Mouse (Mus musculus): Measurements from ENCODE around the gene Rdh16. TPM values are rescaled to one million over a fixed set of nuclear protein-coding genes. Genes with fewer than 3 reads are reported as not detected.
"Not testable (repeated sequence)": the region's sequence is repeated elsewhere in the genome, so short reads cannot be mapped to it uniquely, and the experiment has no call there.

Gene Rdh16
- polyA plus RNA-seq, 1 experiment from 2014 or later, result not detected

GRCm38 (mm10) chr10:127878262-127879057 is 77.5 kb downstream of the Rdh16 start:
- ATAC-seq (ENCODE audit: insufficient number of reproducible peaks, insufficient read depth, low FRiP score, low TSS enrichment, low read depth), result no peak
- Histone ChIP-seq H3K9me3 (no peaks in the 10 kb centered on the region), H3K27me3 (no peaks in the 10 kb centered on the region), H3K4me3 (replicated peaks) (no peak overlapping the region), H3K9ac (replicated peaks) (no peak overlapping the region), H3K4me2 (no peak overlapping the region), H3K36me3 (no peaks in the 10 kb centered on the region), H3K4me1 (replicated peaks) (no peaks in the 10 kb centered on the region), H3K27ac (no peak overlapping the region)
- WGBS, result 77% methylated on average over 3 of the region's 3 CpGs

DNA sequence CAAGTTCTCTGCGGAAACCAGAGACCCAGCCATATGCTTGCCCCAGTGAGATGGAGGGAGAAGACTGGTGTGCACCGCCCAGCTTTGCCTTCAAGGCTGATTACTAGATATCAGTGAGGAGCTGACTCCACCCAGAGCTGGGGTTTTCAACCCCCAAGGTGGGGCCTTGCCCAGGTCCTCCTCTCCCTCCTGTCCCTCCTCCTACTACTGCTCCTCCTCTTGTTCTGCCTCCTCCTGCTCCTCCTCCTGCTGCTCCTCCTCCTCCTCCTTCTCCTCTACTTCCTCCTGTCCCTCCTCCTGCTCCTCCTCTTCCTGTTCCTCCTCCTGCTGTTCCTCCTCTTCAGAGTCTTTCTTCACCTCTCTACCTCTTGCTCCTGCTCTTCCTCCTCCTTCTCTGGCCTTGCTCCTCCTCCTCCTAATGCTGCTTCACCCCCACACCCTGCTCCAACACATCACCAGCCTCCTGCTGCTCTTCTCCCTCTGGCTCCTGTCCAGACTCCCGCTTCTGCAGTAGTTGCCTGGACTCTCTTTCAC is 78.3 kb downstream of the Rdh16 start:
- Histone ChIP-seq H3K4me2 (no peak overlapping the region), H3K9me3 (no peaks in the 10 kb centered on the region), H3K4me3 (replicated peaks) (no peak overlapping the region), H3K9ac (replicated peaks) (no peak overlapping the region), H3K36me3 (no peaks in the 10 kb centered on the region), H3K4me1 (replicated peaks) (no peaks in the 10 kb centered on the region), H3K27me3 (no peaks in the 10 kb centered on the region), H3K27ac (no peak overlapping the region)
- 90% methylated on average over 3 of the region's 3 CpGs for WGBS
- ATAC-seq (ENCODE audit: insufficient number of reproducible peaks, insufficient read depth, low FRiP score, low TSS enrichment, low read depth), result no peak

- H3K4me1 ChIP-seq (replicated peaks), result no peaks in the 10 kb centered on the region
- ATAC-seq (ENCODE audit: insufficient number of reproducible peaks, insufficient read depth, low FRiP score, low TSS enrichment, low read depth), result no peak
- no peak overlapping the region for H3K4me2 ChIP-seq
- no peak overlapping the region for H3K27ac ChIP-seq
- H3K36me3 ChIP-seq, result no peaks in the 10 kb centered on the region
- no peaks in the 10 kb centered on the region for H3K27me3 ChIP-seq
- H3K9me3 ChIP-seq, result no peaks in the 10 kb centered on the region
- 82% methylated on average over 4 of the region's 4 CpGs for WGBS
- no peak overlapping the region for H3K9ac ChIP-seq (replicated peaks)
- no peak overlapping the region for H3K4me3 ChIP-seq (replicated peaks)
Observed at GRCm38 (mm10) chr10:127881041-127881440, 80.1 kb downstream of the Rdh16 start.

DNA sequence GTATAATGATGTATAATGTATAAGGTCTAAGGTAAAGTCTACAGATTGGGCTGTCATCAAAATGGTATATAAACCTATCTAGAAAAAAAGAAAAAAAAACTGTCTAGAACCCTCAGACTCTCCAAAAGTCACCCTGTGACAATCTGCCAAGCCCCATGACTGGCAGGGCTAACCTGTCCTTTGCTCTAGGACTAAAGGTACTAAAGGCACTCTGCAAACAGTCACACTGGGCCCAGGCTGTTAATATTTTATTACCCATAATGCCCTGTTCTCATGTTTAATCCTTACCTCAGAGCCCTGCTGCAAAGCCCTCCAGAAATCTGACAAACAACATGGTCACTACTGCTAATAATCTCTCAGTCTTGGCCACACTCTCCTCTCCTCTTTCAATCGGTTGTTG is 85.6 kb downstream of the Rdh16 start:
- Histone ChIP-seq H3K9ac (replicated peaks) (no peak overlapping the region), H3K36me3 (no peaks in the 10 kb centered on the region), H3K4me3 (replicated peaks) (no peak overlapping the region), H3K4me2 (no peak overlapping the region), H3K4me1 (replicated peaks) (no peaks in the 10 kb centered on the region), H3K27me3 (no peaks in the 10 kb centered on the region), H3K27ac (no peak overlapping the region), H3K9me3 (no peaks in the 10 kb centered on the region)
- WGBS, result 62% methylated on average over 1 of the region's 1 CpGs
- no peak for ATAC-seq (ENCODE audit: insufficient number of reproducible peaks, insufficient read depth, low FRiP score, low TSS enrichment, low read depth)

DNA sequence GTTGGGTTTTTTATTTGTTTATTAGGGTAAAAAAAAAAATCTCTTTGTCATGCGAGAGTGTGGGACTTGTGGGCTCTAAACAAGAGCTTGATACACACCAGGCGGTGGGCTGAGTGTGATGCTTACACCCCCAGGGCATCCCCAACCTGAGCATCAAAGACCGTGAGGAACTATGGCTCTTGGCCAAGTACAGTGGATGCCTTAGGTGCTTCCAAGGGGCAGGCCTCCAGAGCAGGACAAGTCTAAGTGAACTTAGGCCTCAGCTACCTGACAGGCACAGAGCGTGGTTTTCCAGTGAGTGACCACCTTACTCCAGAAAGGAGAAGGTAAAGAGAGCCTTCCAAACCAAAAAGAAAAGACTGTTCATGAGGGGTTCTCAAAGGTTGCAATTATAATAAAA is 86.0 kb downstream of the Rdh16 start:
- Histone ChIP-seq H3K4me3 (replicated peaks) (no peak overlapping the region), H3K27ac (no peak overlapping the region), H3K4me2 (no peak overlapping the region), H3K9me3 (no peaks in the 10 kb centered on the region), H3K27me3 (no peaks in the 10 kb centered on the region), H3K4me1 (replicated peaks) (no peaks in the 10 kb centered on the region), H3K9ac (replicated peaks) (no peak overlapping the region), H3K36me3 (no peaks in the 10 kb centered on the region)
- no peak for ATAC-seq (ENCODE audit: insufficient number of reproducible peaks, insufficient read depth, low FRiP score, low TSS enrichment, low read depth)
- 72% methylated on average over 4 of the region's 4 CpGs for WGBS

DNA sequence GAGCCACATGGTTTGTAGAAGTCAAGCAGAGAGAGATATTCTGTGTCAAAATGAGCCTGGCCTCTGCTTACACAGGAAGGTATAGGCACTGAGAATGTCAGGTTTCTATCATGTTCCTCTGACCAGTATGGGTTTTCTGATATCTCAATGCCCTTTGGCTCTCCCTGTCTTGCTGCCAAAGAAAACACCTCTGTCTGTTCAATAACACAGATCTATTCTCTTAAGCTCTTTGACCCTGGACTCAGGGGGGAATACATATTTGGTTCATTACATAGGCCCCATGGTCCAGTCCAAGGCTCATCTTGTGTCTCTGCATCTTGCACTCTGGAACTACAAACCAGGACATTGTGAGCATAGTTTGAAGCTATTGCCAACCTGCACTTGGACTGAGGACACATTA is 87.7 kb downstream of the Rdh16 start, which contains the start of gene Rdh7:
Gene Rdh7, minus strand, starts transcription at position 213 of the 400 bp plus-strand sequence.
- Histone ChIP-seq H3K4me3 (replicated peaks) (no peak within 1 kb of the TSS), H3K4me2 (no peak within 1 kb of the TSS), H3K4me1 (replicated peaks) (no peaks in the 10 kb centered on the region), H3K9me3 (no peaks in the 10 kb centered on the region), H3K27ac (no peak within 1 kb of the TSS), H3K9ac (replicated peaks) (no peak within 1 kb of the TSS), H3K27me3 (no peaks in the 10 kb centered on the region), H3K36me3 (no peaks in the 10 kb centered on the region)
- no peak for ATAC-seq (ENCODE audit: insufficient number of reproducible peaks, insufficient read depth, low FRiP score, low TSS enrichment, low read depth)

- Histone ChIP-seq H3K27ac (no peak overlapping the region), H3K36me3 (no peaks in the 10 kb centered on the region), H3K9me3 (no peaks in the 10 kb centered on the region), H3K27me3 (no peaks in the 10 kb centered on the region), H3K4me2 (no peak overlapping the region), H3K4me3 (replicated peaks) (no peak overlapping the region), H3K9ac (replicated peaks) (no peak overlapping the region), H3K4me1 (replicated peaks) (no peaks in the 10 kb centered on the region)
- 89% methylated on average over 1 of the region's 1 CpGs for WGBS
- ATAC-seq (ENCODE audit: insufficient number of reproducible peaks, insufficient read depth, low FRiP score, low TSS enrichment, low read depth), result no peak
Observed at GRCm38 (mm10) chr10:127891481-127891880, 90.5 kb downstream of the Rdh16 start.

- H3K27me3 ChIP-seq; H3K9me3 ChIP-seq; H3K36me3 ChIP-seq; H3K4me1 ChIP-seq (replicated peaks); H3K4me3 ChIP-seq (replicated peaks); ATAC-seq (ENCODE audit: insufficient number of reproducible peaks, insufficient read depth, low FRiP score, low TSS enrichment, low read depth); H3K4me2 ChIP-seq; H3K9ac ChIP-seq (replicated peaks); H3K27ac ChIP-seq: not testable (repeated sequence)
- WGBS, result 64% methylated on average over 5 of the region's 5 CpGs
Observed at GRCm38 (mm10) chr10:127893163-127894022, 92.4 kb downstream of the Rdh16 start.

Other genes starting within 250 kb of the Rdh16 start
- gene Lrp1, start 180.0 kb upstream of the Rdh16 start, polyA plus RNA-seq (2016; fragmentation: Nextera tagmentation; extraction: Ambion mirVana), result 87.6 and 94.7 TPM in 2 replicates
- gene Stat6, start 158.2 kb upstream of the Rdh16 start, polyA plus RNA-seq (2016; fragmentation: Nextera tagmentation; extraction: Ambion mirVana), result 8.7 and 12.1 TPM in 2 replicates
- gene Nemp1, start 134.3 kb upstream of the Rdh16 start, polyA plus RNA-seq (2016; fragmentation: Nextera tagmentation; extraction: Ambion mirVana), result 12.6 and 13.5 TPM in 2 replicates
- 15.3 and 19.1 TPM in 2 replicates for gene Nab2, start 132.6 kb upstream of the Rdh16 start, polyA plus RNA-seq (2016; fragmentation: Nextera tagmentation; extraction: Ambion mirVana)
- gene Myo1a, start 96.0 kb upstream of the Rdh16 start, polyA plus RNA-seq (2016; fragmentation: Nextera tagmentation; extraction: Ambion mirVana), result 0.33 and 0.59 TPM in 2 replicates
- 1.1 and 1.8 TPM in 2 replicates for gene Tac2, start 76.7 kb upstream of the Rdh16 start, polyA plus RNA-seq (2016; fragmentation: Nextera tagmentation; extraction: Ambion mirVana)
- 4.3 and 4.6 TPM in 2 replicates for gene Zbtb39, start 61.6 kb upstream of the Rdh16 start, polyA plus RNA-seq (2016; fragmentation: Nextera tagmentation; extraction: Ambion mirVana)
- gene Gpr182, start 49.4 kb upstream of the Rdh16 start, polyA plus RNA-seq (2016; fragmentation: Nextera tagmentation; extraction: Ambion mirVana), result 0.49 and 0.59 TPM in 2 replicates
- 0.05 TPM in 1 of 2 replicates, not detected in the other for gene Rdh1, start 41.4 kb upstream of the Rdh16 start, polyA plus RNA-seq (2016; fragmentation: Nextera tagmentation; extraction: Ambion mirVana)
- 0.16 TPM in 1 of 2 replicates, not detected in the other for gene Rdh16f1, start 41.4 kb upstream of the Rdh16 start, polyA plus RNA-seq (2016; fragmentation: Nextera tagmentation; extraction: Ambion mirVana)
- 0.15 TPM in 1 of 2 replicates, not detected in the other for gene Rdh9, start 24.8 kb upstream of the Rdh16 start, polyA plus RNA-seq (2016; fragmentation: Nextera tagmentation; extraction: Ambion mirVana)
- gene Rdh19, start 48.8 kb downstream of the Rdh16 start, polyA plus RNA-seq (2016; fragmentation: Nextera tagmentation; extraction: Ambion mirVana), result not detected in 2 replicates
- gene Rdh16f2, start 65.3 kb downstream of the Rdh16 start, polyA plus RNA-seq (2016; fragmentation: Nextera tagmentation; extraction: Ambion mirVana), result not detected in 2 replicates
- not detected in 2 replicates for gene Rdh7, start 87.7 kb downstream of the Rdh16 start, polyA plus RNA-seq (2016; fragmentation: Nextera tagmentation; extraction: Ambion mirVana)
- gene Sdr9c7, start 97.4 kb downstream of the Rdh16 start, polyA plus RNA-seq (2016; fragmentation: Nextera tagmentation; extraction: Ambion mirVana), result not detected in 2 replicates
- not detected in 2 replicates for gene Hsd17b6, start 206.5 kb downstream of the Rdh16 start, polyA plus RNA-seq (2016; fragmentation: Nextera tagmentation; extraction: Ambion mirVana)
- 102 and 104 TPM in 2 replicates for gene Prim1, start 214.0 kb downstream of the Rdh16 start, polyA plus RNA-seq (2016; fragmentation: Nextera tagmentation; extraction: Ambion mirVana)
- gene Naca, start 234.4 kb downstream of the Rdh16 start, polyA plus RNA-seq (2016; fragmentation: Nextera tagmentation; extraction: Ambion mirVana), result 916 and 923 TPM in 2 replicates